Mouse (Mus musculus): ENCODE measurements around the gene Paqr4. TPM values are rescaled to one million over a fixed set of nuclear protein-coding genes. Genes with fewer than 3 reads are reported as not detected.

The Paqr4 gene
- polyA plus RNA-seq (2015; fragmentation: Nextera tagmentation; extraction: Ambion mirVana) = 7.9 and 8.0 TPM in 2 replicates

GRCm38 (mm10) chr17:23740598-23741021 is at the start of gene Paqr4:
Gene Paqr4, minus strand, starts transcription at chr17:23740867.
- Histone ChIP-seq H3K4me1 (replicated peaks) (peaks cover 57% of the 10 kb centered on the region), H3K9me3 (replicated peaks) (no peaks in the 10 kb centered on the region), H3K4me3 (replicated peaks) (peak within 1 kb of the TSS; percentile 67), H3K4me2 (peak within 1 kb of the TSS; percentile 98), H3K9ac (peak within 1 kb of the TSS; percentile 69), H3K27ac (replicated peaks) (peak within 1 kb of the TSS; percentile 45; the same call in 1 of the 2 replicates), H3K27me3 (peaks cover 85% of the 10 kb centered on the region), H3K36me3 (replicated peaks) (peaks cover 17% of the 10 kb centered on the region; the same call in 1 of the 2 replicates)
- peak; percentile 84 for ATAC-seq (ENCODE audit: insufficient read depth)
- 1% methylated on average over 13 of the region's 13 CpGs for WGBS (ENCODE audit: insufficient replicate concordance)

GRCm38 (mm10) chr17:23789749-23790268 is 49.1 kb upstream of the Paqr4 start:
- H3K4me1 ChIP-seq (replicated peaks) = peaks cover 44% of the 10 kb centered on the region
- peak overlapping the region; percentile 39 for H3K27ac ChIP-seq (replicated peaks)
- no peaks in the 10 kb centered on the region for H3K9me3 ChIP-seq (replicated peaks)
- 0 out of 2 replicates have a peak, but pooled peaks have one; percentile 9 for ATAC-seq (ENCODE audit: insufficient read depth)
- H3K36me3 ChIP-seq (replicated peaks) = no peaks in the 10 kb centered on the region
- H3K27me3 ChIP-seq = peaks cover 12% of the 10 kb centered on the region
- WGBS (ENCODE audit: insufficient replicate concordance) = 11% methylated on average over 8 of the region's 8 CpGs
- peak overlapping the region; percentile 65 for H3K9ac ChIP-seq
- peak overlapping the region; percentile 87 for H3K4me2 ChIP-seq
- peak overlapping the region; percentile 60 for H3K4me3 ChIP-seq (replicated peaks)

- Histone ChIP-seq H3K9ac (no peak overlapping the region), H3K27ac (replicated peaks) (no peak overlapping the region), H3K4me1 (replicated peaks) (peaks cover 44% of the 10 kb centered on the region), H3K27me3 (peaks cover 12% of the 10 kb centered on the region), H3K36me3 (replicated peaks) (no peaks in the 10 kb centered on the region), H3K4me2 (no peak overlapping the region), H3K9me3 (replicated peaks) (no peaks in the 10 kb centered on the region), H3K4me3 (replicated peaks) (no peak overlapping the region)
- ATAC-seq (ENCODE audit: insufficient read depth) = no peak
- 48% methylated on average over 4 of the region's 4 CpGs for WGBS (ENCODE audit: insufficient replicate concordance)
These were observed 48.3 kb upstream of the Paqr4 start for GRCm38 (mm10) chr17:23788973-23789372.

- Histone ChIP-seq H3K36me3 (replicated peaks) (no peaks in the 10 kb centered on the region), H3K4me2 (peak overlapping the region; percentile 97), H3K27ac (replicated peaks) (no peak overlapping the region), H3K9me3 (replicated peaks) (no peaks in the 10 kb centered on the region), H3K27me3 (peaks cover 12% of the 10 kb centered on the region), H3K4me3 (replicated peaks) (peak overlapping the region; percentile 60), H3K9ac (0 out of 2 replicates have a peak overlapping the region, but pooled peaks have one; percentile 52), H3K4me1 (replicated peaks) (peaks cover 34% of the 10 kb centered on the region)
- ATAC-seq (ENCODE audit: insufficient read depth) = no peak
- 37% methylated on average over 13 of the region's 13 CpGs for WGBS (ENCODE audit: insufficient replicate concordance)
These were observed 45.9 kb upstream of the Paqr4 start for GRCm38 (mm10) chr17:23786510-23786931.

- H3K36me3 ChIP-seq (replicated peaks) = no peaks in the 10 kb centered on the region
- peak within 1 kb of the TSS; percentile 97 for H3K4me2 ChIP-seq
- peaks cover 12% of the 10 kb centered on the region for H3K27me3 ChIP-seq
- peaks cover 27% of the 10 kb centered on the region for H3K4me1 ChIP-seq (replicated peaks)
- no peak within 1 kb of the TSS for H3K27ac ChIP-seq (replicated peaks)
- 5% methylated on average over 43 of the region's 43 CpGs for WGBS (ENCODE audit: insufficient replicate concordance)
- H3K9ac ChIP-seq = peak within 1 kb of the TSS; percentile 52; the same call in 1 of the 2 replicates
- H3K4me3 ChIP-seq (replicated peaks) = peak within 1 kb of the TSS; percentile 60
- ATAC-seq (ENCODE audit: insufficient read depth) = peak; percentile 46; the same call in 1 of the 2 replicates
- no peaks in the 10 kb centered on the region for H3K9me3 ChIP-seq (replicated peaks)
These were observed 45.1 kb upstream of the Paqr4 start, which contains the start of gene Flywch2 for GRCm38 (mm10) chr17:23785561-23786471. Gene Flywch2, minus strand, starts transcription at chr17:23786081.

GRCm38 (mm10) chr17:23783352-23783751 is 42.7 kb upstream of the Paqr4 start:
- Histone ChIP-seq H3K36me3 (replicated peaks) (no peaks in the 10 kb centered on the region), H3K27ac (replicated peaks) (no peak overlapping the region), H3K4me2 (no peak overlapping the region), H3K9me3 (replicated peaks) (no peaks in the 10 kb centered on the region), H3K4me1 (replicated peaks) (peaks cover 13% of the 10 kb centered on the region), H3K27me3 (peaks cover 12% of the 10 kb centered on the region), H3K9ac (no peak overlapping the region), H3K4me3 (replicated peaks) (no peak overlapping the region)
- no peak for ATAC-seq (ENCODE audit: insufficient read depth)

- H3K9ac ChIP-seq = no peak overlapping the region
- no peaks in the 10 kb centered on the region for H3K36me3 ChIP-seq (replicated peaks)
- peaks cover 3% of the 10 kb centered on the region; the same call in 1 of the 2 replicates for H3K27me3 ChIP-seq
- H3K27ac ChIP-seq (replicated peaks) = no peak overlapping the region
- no peak for ATAC-seq (ENCODE audit: insufficient read depth)
- no peak overlapping the region for H3K4me3 ChIP-seq (replicated peaks)
- 34% methylated on average over 2 of the region's 2 CpGs for WGBS (ENCODE audit: insufficient replicate concordance)
- no peak overlapping the region for H3K4me2 ChIP-seq
- H3K9me3 ChIP-seq (replicated peaks) = no peaks in the 10 kb centered on the region
- H3K4me1 ChIP-seq (replicated peaks) = peaks cover 4% of the 10 kb centered on the region; the same call in 1 of the 2 replicates
These were observed 37.8 kb upstream of the Paqr4 start for GRCm38 (mm10) chr17:23778447-23778846.

GRCm38 (mm10) chr17:23777141-23777540 is 36.5 kb upstream of the Paqr4 start:
- WGBS (ENCODE audit: insufficient replicate concordance) = 59% methylated on average over 2 of the region's 2 CpGs

GRCm38 (mm10) chr17:23776216-23776615 is 35.5 kb upstream of the Paqr4 start:
- 68% methylated on average over 10 of the region's 10 CpGs for WGBS (ENCODE audit: insufficient replicate concordance)
- H3K9ac ChIP-seq = no peak overlapping the region
- H3K9me3 ChIP-seq (replicated peaks) = no peaks in the 10 kb centered on the region
- ATAC-seq (ENCODE audit: insufficient read depth) = no peak
- H3K27me3 ChIP-seq = peaks cover 3% of the 10 kb centered on the region; the same call in 1 of the 2 replicates
- H3K4me1 ChIP-seq (replicated peaks) = peaks cover 10% of the 10 kb centered on the region
- H3K27ac ChIP-seq (replicated peaks) = no peak overlapping the region
- no peaks in the 10 kb centered on the region for H3K36me3 ChIP-seq (replicated peaks)
- H3K4me2 ChIP-seq = no peak overlapping the region
- no peak overlapping the region for H3K4me3 ChIP-seq (replicated peaks)

More at GRCm38 (mm10) chr17:23777141-23777540, 36.5 kb upstream of the Paqr4 start:
- Histone ChIP-seq H3K36me3 (replicated peaks) (no peaks in the 10 kb centered on the region), H3K27ac (replicated peaks) (no peak overlapping the region), H3K4me3 (replicated peaks) (no peak overlapping the region), H3K4me1 (replicated peaks) (peaks cover 4% of the 10 kb centered on the region), H3K4me2 (no peak overlapping the region), H3K27me3 (peaks cover 3% of the 10 kb centered on the region; the same call in 1 of the 2 replicates), H3K9me3 (replicated peaks) (no peaks in the 10 kb centered on the region), H3K9ac (no peak overlapping the region)
- ATAC-seq (ENCODE audit: insufficient read depth) = no peak

GRCm38 (mm10) chr17:23774090-23774489 is 33.4 kb upstream of the Paqr4 start:
- Histone ChIP-seq H3K9ac (no peak overlapping the region), H3K9me3 (replicated peaks) (no peaks in the 10 kb centered on the region), H3K4me2 (no peak overlapping the region), H3K27me3 (peaks cover 3% of the 10 kb centered on the region; the same call in 1 of the 2 replicates), H3K36me3 (replicated peaks) (no peaks in the 10 kb centered on the region), H3K4me1 (replicated peaks) (peaks cover 21% of the 10 kb centered on the region), H3K4me3 (replicated peaks) (no peak overlapping the region), H3K27ac (replicated peaks) (no peak overlapping the region)
- ATAC-seq (ENCODE audit: insufficient read depth) = no peak
- WGBS (ENCODE audit: insufficient replicate concordance) = 2% methylated on average over 12 of the region's 12 CpGs

- ATAC-seq (ENCODE audit: insufficient read depth) = no peak
- Histone ChIP-seq H3K27me3 (peaks cover 3% of the 10 kb centered on the region; the same call in 1 of the 2 replicates), H3K9ac (no peak overlapping the region), H3K9me3 (replicated peaks) (no peaks in the 10 kb centered on the region), H3K4me2 (no peak overlapping the region), H3K36me3 (replicated peaks) (no peaks in the 10 kb centered on the region), H3K27ac (replicated peaks) (no peak overlapping the region), H3K4me1 (replicated peaks) (peaks cover 21% of the 10 kb centered on the region), H3K4me3 (replicated peaks) (no peak overlapping the region)
- WGBS (ENCODE audit: insufficient replicate concordance) = 42% methylated on average over 6 of the region's 6 CpGs
These were observed 33.0 kb upstream of the Paqr4 start for GRCm38 (mm10) chr17:23773676-23774075.

Measured in liver, embryonic 15.5 days (tissue).